Mouse (Mus musculus) intestine, embryonic 16.5 days (tissue): ENCODE data around the gene Ppib. TPM values are rescaled to one million over a fixed set of nuclear protein-coding genes. Genes with fewer than 3 reads are reported as not detected.

Experiments used
- ATAC-seq: fragments of 200-750 bp; cut with Nextera tagmentation; 2 replicates; pipeline ENCODE4 v1.8.0; 2017; ENCODE audit warnings: moderate TSS enrichment, moderate library complexity
- H3K27ac ChIP-seq: fragments of 300-500 bp; sonication (generic); 2 replicates; pipeline ENCODE4 v1.5.1; 2014; ENCODE audit warnings: mild to moderate bottlenecking, low read length
- H3K27me3 ChIP-seq: fragments of 300-500 bp; sonication (generic); replicated peaks from 2 replicates; pipeline ENCODE4 v1.6.1; 2014; ENCODE audit warnings: low read length, control low read depth, mixed read lengths; ENCODE audit not compliant: control insufficient read depth, insufficient read depth
- H3K36me3 ChIP-seq: fragments of 300-500 bp; sonication (generic); 2 replicates; pipeline ENCODE4 v1.6.1; 2014; ENCODE audit warnings: low read length, control low read depth; ENCODE audit not compliant: control insufficient read depth, insufficient read depth
- H3K4me1 ChIP-seq: fragments of 300-500 bp; sonication (generic); 2 replicates; pipeline ENCODE4 v1.6.1; 2014; ENCODE audit warnings: low read length, control low read depth, mixed read lengths; ENCODE audit not compliant: control insufficient read depth, insufficient read depth
- H3K4me2 ChIP-seq: fragments of 300-500 bp; sonication (generic); 2 replicates; pipeline ENCODE4 v1.6.1; 2014; ENCODE audit warnings: low read depth, low read length, control low read depth
- H3K4me3 ChIP-seq: fragments of 300-500 bp; sonication (generic); 2 replicates; pipeline ENCODE4 v1.5.1; 2014; ENCODE audit warnings: mild to moderate bottlenecking, low read length
- H3K9ac ChIP-seq: fragments of 300-500 bp; sonication (generic); 2 replicates; pipeline ENCODE4 v1.6.1; 2014; ENCODE audit warnings: low read depth, low read length
- H3K9me3 ChIP-seq: fragments of 300-500 bp; sonication (generic); 2 replicates; pipeline ENCODE4 v1.6.1; 2016; ENCODE audit warnings: low read length, control low read depth; ENCODE audit not compliant: control insufficient read depth
- WGBS: fragments of 180-500 bp; shearing (Covaris S2); extraction: QIAGEN DNeasy Blood & Tissue Kit; methylation state at CpG from one replicate; pipeline ENCODE4 v1.1.7; 2014; 5-methylcytosine and 5-hydroxymethylcytosine counted together
- polyA plus RNA-seq: library from polyadenylated mRNA; unstranded; fragments of >200 nt; fragmentation: Nextera tagmentation; extraction: Ambion mirVana; gene quantifications from 2 replicates; pipeline ENCODE4 v1.2.1, GENCODE M21; 2015

The Ppib gene
- polyA plus RNA-seq, 1 experiment from 2014 or later, result 681 TPM

- Histone ChIP-seq H3K27me3 (no peaks in the 10 kb centered on the region), H3K9me3 (no peaks in the 10 kb centered on the region), H3K4me1 (no peaks in the 10 kb centered on the region), H3K9ac (no peak overlapping the region), H3K4me3 (no peak overlapping the region), H3K4me2 (no peak overlapping the region), H3K36me3 (peaks cover 7% of the 10 kb centered on the region; the same call in 1 of the 2 replicates), H3K27ac (no peak overlapping the region)
- WGBS, result 83% methylated on average over 8 of the region's 8 CpGs
- no peak for ATAC-seq
Observed at GRCm38 (mm10) chr9:66105168-66105567, 45.1 kb downstream of the Ppib start.

GRCm38 (mm10) chr9:66109574-66109973, 49.6 kb downstream of the Ppib start:
- Histone ChIP-seq H3K4me1 (no peaks in the 10 kb centered on the region), H3K9ac (no peak overlapping the region), H3K27ac (no peak overlapping the region), H3K27me3 (no peaks in the 10 kb centered on the region), H3K36me3 (0 out of 2 replicates have a peak, but pooled peaks cover 7% of the 10 kb centered on the region), H3K4me3 (no peak overlapping the region), H3K4me2 (no peak overlapping the region), H3K9me3 (no peaks in the 10 kb centered on the region)
- ATAC-seq, result no peak
- 97% methylated on average over 1 of the region's 1 CpGs for WGBS

DNA sequence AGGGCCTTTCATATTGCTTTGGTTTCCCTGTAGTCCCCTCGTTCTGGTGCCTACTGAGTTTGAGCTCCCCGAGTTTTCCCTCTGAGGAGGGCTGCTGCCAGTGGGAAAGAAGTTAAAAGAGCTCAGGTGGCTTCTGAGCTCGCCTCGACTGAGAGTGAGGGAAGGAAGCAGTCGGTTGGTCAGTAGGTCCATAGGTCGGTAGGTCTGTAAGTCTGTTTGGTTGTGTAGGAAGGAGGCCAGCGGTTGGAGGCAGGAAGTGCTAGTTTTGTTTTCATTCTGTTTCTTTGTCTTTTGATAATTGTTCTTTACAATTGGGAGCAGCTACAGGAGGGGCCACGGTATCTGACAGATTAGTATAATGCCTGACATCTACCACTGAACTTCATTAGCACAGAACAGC, 50.1 kb downstream of the Ppib start:
- no peak overlapping the region for H3K27ac ChIP-seq
- H3K4me3 ChIP-seq, result no peak overlapping the region
- WGBS, result 64% methylated on average over 8 of the region's 8 CpGs
- no peak overlapping the region for H3K9ac ChIP-seq
- H3K9me3 ChIP-seq, result no peaks in the 10 kb centered on the region
- 0 out of 2 replicates have a peak, but pooled peaks cover 7% of the 10 kb centered on the region for H3K36me3 ChIP-seq
- H3K27me3 ChIP-seq, result no peaks in the 10 kb centered on the region
- no peak for ATAC-seq
- no peak overlapping the region for H3K4me2 ChIP-seq
- H3K4me1 ChIP-seq, result no peaks in the 10 kb centered on the region

GRCm38 (mm10) chr9:66110611-66111379, 50.8 kb downstream of the Ppib start:
- Histone ChIP-seq H3K27ac (no peak overlapping the region), H3K4me2 (no peak overlapping the region), H3K9ac (no peak overlapping the region), H3K36me3 (0 out of 2 replicates have a peak, but pooled peaks cover 7% of the 10 kb centered on the region), H3K9me3 (no peaks in the 10 kb centered on the region), H3K4me1 (no peaks in the 10 kb centered on the region), H3K4me3 (no peak overlapping the region), H3K27me3 (no peaks in the 10 kb centered on the region)
- ATAC-seq, result no peak
- 81% methylated on average over 8 of the region's 8 CpGs for WGBS

- Histone ChIP-seq H3K4me1 (peaks cover 6% of the 10 kb centered on the region), H3K27ac (no peak overlapping the region), H3K4me2 (no peak overlapping the region), H3K9me3 (no peaks in the 10 kb centered on the region), H3K27me3 (no peaks in the 10 kb centered on the region), H3K36me3 (no peaks in the 10 kb centered on the region), H3K9ac (no peak overlapping the region), H3K4me3 (no peak overlapping the region)
- ATAC-seq, result no peak
- WGBS, result 93% methylated on average over 3 of the region's 3 CpGs
Observed at GRCm38 (mm10) chr9:66114341-66114740, 54.3 kb downstream of the Ppib start.

Other genes starting within 250 kb of the Ppib start
- gene Zfp609, start 232.7 kb upstream of the Ppib start, polyA plus RNA-seq, result 3.8 and 4.2 TPM in 2 replicates
- 115 and 141 TPM in 2 replicates for gene Pclaf, start 170.0 kb upstream of the Ppib start, polyA plus RNA-seq
- gene Trip4, start 151.4 kb upstream of the Ppib start, polyA plus RNA-seq, result 20.3 and 22.2 TPM in 2 replicates
- gene Csnk1g1, start 151.3 kb upstream of the Ppib start, polyA plus RNA-seq, result 9.4 and 9.9 TPM in 2 replicates
- gene Snx22, start 9.5 kb downstream of the Ppib start, polyA plus RNA-seq, result 1.2 and 1.9 TPM in 2 replicates
- gene Snx1, start 66.4 kb downstream of the Ppib start, polyA plus RNA-seq, result 149 and 155 TPM in 2 replicates
- 203 and 219 TPM in 2 replicates for gene Ciao2a, start 66.4 kb downstream of the Ppib start, polyA plus RNA-seq
- gene Dapk2, start 98.0 kb downstream of the Ppib start, polyA plus RNA-seq, result 6.8 and 8.0 TPM in 2 replicates